Mouse (Mus musculus) hindbrain, embryonic 15.5 days (tissue): ENCODE measurements around the gene N4bp1. TPM values are rescaled to one million over a fixed set of nuclear protein-coding genes. Genes with fewer than 3 reads are reported as not detected.

ENCODE experiments used
- ATAC-seq: fragments of 200-750 bp; cut with Nextera tagmentation; 2 replicates; pipeline ENCODE4 v1.8.0; 2017; ENCODE audit warnings: low read depth, moderate number of reproducible peaks, moderate TSS enrichment; ENCODE audit not compliant: low FRiP score
- H3K27ac ChIP-seq: fragments of 300-500 bp; sonication (generic); replicated peaks from 2 replicates; pipeline ENCODE4 v1.5.1; 2015; ENCODE audit warnings: mild to moderate bottlenecking, inconsistent platforms
- H3K27me3 ChIP-seq: fragments of 300-500 bp; sonication (generic); 2 replicates; pipeline ENCODE4 v1.6.1; 2015; ENCODE audit warnings: control low read depth, inconsistent platforms
- H3K36me3 ChIP-seq: fragments of 300-500 bp; sonication (generic); 2 replicates; pipeline ENCODE4 v1.6.1; 2015; ENCODE audit warnings: control low read depth, inconsistent platforms
- H3K4me1 ChIP-seq: fragments of 300-500 bp; sonication (generic); replicated peaks from 2 replicates; pipeline ENCODE4 v1.6.1; 2015; ENCODE audit warnings: control low read depth, inconsistent platforms
- H3K4me2 ChIP-seq: fragments of 300-500 bp; sonication (generic); 2 replicates; pipeline ENCODE4 v1.6.1; 2015; ENCODE audit warnings: moderate library complexity, mild to moderate bottlenecking, inconsistent platforms
- H3K4me3 ChIP-seq: fragments of 300-500 bp; sonication (generic); 2 replicates; pipeline ENCODE4 v1.5.1; 2015; ENCODE audit warnings: mild to moderate bottlenecking, inconsistent platforms
- H3K9ac ChIP-seq: fragments of 300-500 bp; sonication (generic); 2 replicates; pipeline ENCODE4 v1.6.1; 2015; ENCODE audit warnings: inconsistent platforms
- H3K9me3 ChIP-seq: fragments of 300-500 bp; sonication (generic); 2 replicates; pipeline ENCODE4 v1.6.1; 2016; ENCODE audit warnings: control low read depth, inconsistent platforms
- WGBS: fragments of 180-500 bp; shearing (Covaris S2); methylation state at CpG from one replicate; pipeline ENCODE4 v1.1.7; 2015; 5-methylcytosine and 5-hydroxymethylcytosine counted together
- polyA plus RNA-seq: library from polyadenylated mRNA; unstranded; fragments of >200 nt; fragmentation: Nextera tagmentation; extraction: Ambion mirVana; gene quantifications from 2 replicates; pipeline ENCODE4 v1.2.1, GENCODE M21; 2015

N4bp1 gene
- polyA plus RNA-seq, 1 experiment from 2014 or later, result 9.6 TPM

DNA sequence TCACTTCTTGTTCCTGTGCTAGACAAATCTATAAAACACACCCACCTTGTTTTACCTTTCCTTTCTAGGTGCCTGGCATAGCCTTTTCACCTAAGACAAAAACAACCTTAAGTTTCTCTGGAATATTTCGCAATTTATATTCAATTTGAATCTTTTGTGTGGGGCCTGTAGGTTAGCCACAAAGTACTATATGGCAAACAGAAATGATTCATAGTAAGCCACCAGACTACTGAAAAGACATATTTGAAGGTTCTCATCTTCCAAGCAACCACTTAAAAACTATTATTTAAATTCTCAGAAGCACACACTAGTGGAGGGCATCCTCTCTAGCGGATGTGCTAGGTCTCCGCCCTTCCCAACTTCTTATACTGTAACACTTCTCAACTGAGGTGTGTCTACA lies 32.6 kb downstream of the N4bp1 start:
- H3K9ac ChIP-seq, result no peak overlapping the region
- H3K27ac ChIP-seq, result no peak overlapping the region
- peaks cover 17% of the 10 kb centered on the region for H3K36me3 ChIP-seq
- H3K4me1 ChIP-seq, result peaks cover 10% of the 10 kb centered on the region
- ATAC-seq, result no peak
- no peak overlapping the region for H3K4me3 ChIP-seq
- WGBS, result 92% methylated on average over 3 of the region's 3 CpGs
- H3K4me2 ChIP-seq, result no peak overlapping the region
- H3K9me3 ChIP-seq, result no peaks in the 10 kb centered on the region
- H3K27me3 ChIP-seq, result no peaks in the 10 kb centered on the region

DNA sequence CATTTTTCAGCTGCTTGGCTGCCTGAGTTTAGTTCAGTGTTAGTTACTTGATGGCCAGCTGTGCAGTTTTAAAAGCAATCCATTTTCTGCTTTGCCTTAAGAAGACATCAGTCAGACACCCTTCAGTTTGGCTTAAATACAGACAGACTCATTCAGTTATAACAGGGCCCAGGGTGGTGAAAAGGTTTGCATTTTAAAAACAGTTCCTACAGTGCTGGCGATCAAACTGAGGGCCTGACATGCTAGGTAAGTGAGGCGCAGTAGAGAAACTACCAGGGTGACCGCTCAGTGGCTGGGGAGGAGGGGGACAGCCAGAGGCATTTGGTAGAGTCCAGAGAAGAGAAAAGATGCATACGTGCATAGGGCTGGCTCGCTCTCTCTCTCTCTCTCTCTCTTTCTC lies 36.2 kb downstream of the N4bp1 start:
- ATAC-seq, result no peak
- no peak overlapping the region for H3K27ac ChIP-seq

DNA sequence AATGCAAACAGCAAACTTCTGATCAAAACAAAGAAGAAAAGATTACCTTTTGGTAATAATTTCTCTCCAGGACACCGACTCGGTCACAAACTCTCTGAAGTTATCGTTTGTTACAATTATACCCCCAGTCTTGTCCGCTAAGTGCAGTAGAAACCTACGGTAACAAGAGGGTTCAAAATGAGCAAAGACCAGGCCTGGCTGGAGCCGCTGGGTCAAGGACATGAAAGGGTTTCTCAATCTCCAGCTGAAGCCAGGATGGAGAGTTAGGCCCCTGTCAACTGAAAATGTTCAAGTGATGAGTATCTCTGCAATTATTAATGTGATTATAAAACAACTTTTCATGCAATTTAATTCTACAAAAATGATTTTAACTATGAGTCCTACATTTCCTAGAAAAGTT lies 36.7 kb downstream of the N4bp1 start:
- WGBS, result 96% methylated on average over 6 of the region's 6 CpGs
- no peaks in the 10 kb centered on the region for H3K9me3 ChIP-seq
- H3K9ac ChIP-seq, result no peak overlapping the region
- H3K27ac ChIP-seq, result no peak overlapping the region
- H3K4me3 ChIP-seq, result no peak overlapping the region
- H3K4me1 ChIP-seq, result no peaks in the 10 kb centered on the region
- ATAC-seq, result no peak
- H3K36me3 ChIP-seq, result peaks cover 36% of the 10 kb centered on the region
- no peak overlapping the region for H3K4me2 ChIP-seq
- no peaks in the 10 kb centered on the region for H3K27me3 ChIP-seq

More for the DNA sequence above, 36.2 kb downstream of the N4bp1 start:
- H3K4me3 ChIP-seq, result no peak overlapping the region
- H3K9me3 ChIP-seq, result no peaks in the 10 kb centered on the region
- H3K4me1 ChIP-seq, result no peaks in the 10 kb centered on the region; the same call in 1 of the 2 replicates
- no peak overlapping the region for H3K4me2 ChIP-seq
- peaks cover 34% of the 10 kb centered on the region for H3K36me3 ChIP-seq
- H3K27me3 ChIP-seq, result no peaks in the 10 kb centered on the region
- 86% methylated on average over 5 of the region's 5 CpGs for whole genome bisulfite sequencing
- no peak overlapping the region for H3K9ac ChIP-seq

DNA sequence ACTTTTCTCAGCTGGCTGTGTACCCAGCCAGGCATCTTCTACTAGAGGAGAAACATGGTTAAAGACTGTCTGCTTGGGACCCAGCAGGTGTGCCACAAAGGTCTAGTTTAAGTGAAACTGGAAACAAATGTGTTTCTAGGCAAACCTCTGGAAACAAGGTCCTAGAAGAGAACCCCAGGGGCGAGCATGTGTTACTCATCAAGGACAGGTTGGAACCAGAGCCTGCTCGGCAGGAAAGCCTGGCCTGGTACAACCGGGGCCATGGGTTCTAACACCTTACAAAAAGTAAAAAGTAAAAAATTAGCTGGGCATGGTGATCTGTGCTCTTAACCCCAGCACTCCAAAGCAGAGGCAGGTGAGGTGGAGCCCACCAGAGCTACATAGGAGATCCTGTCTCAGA lies 38.0 kb downstream of the N4bp1 start:
- WGBS, result 93% methylated on average over 3 of the region's 3 CpGs
- no peak for ATAC-seq
- no peaks in the 10 kb centered on the region for H3K9me3 ChIP-seq
- no peak overlapping the region for H3K27ac ChIP-seq
- H3K4me3 ChIP-seq, result no peak overlapping the region
- peaks cover 44% of the 10 kb centered on the region for H3K36me3 ChIP-seq
- no peak overlapping the region for H3K4me2 ChIP-seq
- H3K27me3 ChIP-seq, result no peaks in the 10 kb centered on the region
- no peaks in the 10 kb centered on the region for H3K4me1 ChIP-seq
- H3K9ac ChIP-seq, result no peak overlapping the region

DNA sequence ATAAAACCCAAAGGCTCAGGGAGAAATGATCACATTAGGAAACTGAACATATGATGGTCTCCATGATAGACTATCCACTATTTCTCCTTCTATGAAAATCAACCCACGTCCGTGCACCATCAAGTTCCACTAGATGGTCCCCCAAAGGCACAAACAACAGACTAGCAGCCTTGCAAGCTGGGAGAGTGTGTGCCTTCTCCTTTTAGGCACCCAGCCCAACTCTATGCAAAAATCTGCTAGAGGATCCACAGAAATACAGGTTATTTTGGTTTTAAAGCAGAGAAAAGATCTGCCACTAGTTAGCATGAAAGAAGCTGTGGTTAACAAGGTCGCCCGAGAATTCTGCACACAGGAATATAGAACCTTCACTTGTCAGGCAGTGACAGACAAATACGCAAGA lies 39.2 kb downstream of the N4bp1 start:
- Histone ChIP-seq H3K9ac (no peak overlapping the region), H3K27me3 (no peaks in the 10 kb centered on the region), H3K4me2 (no peak overlapping the region), H3K4me3 (no peak overlapping the region), H3K27ac (no peak overlapping the region), H3K9me3 (no peaks in the 10 kb centered on the region), H3K36me3 (peaks cover 50% of the 10 kb centered on the region), H3K4me1 (no peaks in the 10 kb centered on the region)
- ATAC-seq, result no peak
- 94% methylated on average over 5 of the region's 5 CpGs for WGBS

DNA sequence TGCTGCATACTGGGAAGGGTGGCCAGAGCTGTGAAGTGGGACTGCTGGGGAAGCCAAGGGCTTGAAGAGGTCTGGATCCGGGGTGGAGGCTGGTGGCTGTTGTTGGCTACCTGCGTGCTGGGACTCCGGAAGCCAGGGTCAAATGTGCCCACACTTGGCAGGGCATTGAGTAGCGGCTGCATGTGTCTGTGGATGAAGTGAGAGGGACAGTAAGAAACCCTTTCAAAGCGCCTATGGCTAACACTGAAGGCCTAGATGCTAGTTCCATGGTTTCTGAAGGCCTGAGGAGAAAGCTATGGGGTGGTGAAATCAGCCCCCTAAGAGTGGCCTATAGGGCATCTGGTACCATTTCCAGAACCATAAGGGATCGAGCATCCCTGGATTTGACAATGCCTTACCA lies 40.2 kb downstream of the N4bp1 start:
- Histone ChIP-seq H3K4me1 (no peaks in the 10 kb centered on the region), H3K36me3 (peaks cover 46% of the 10 kb centered on the region), H3K9ac (no peak overlapping the region), H3K4me2 (no peak overlapping the region), H3K9me3 (no peaks in the 10 kb centered on the region), H3K27ac (no peak overlapping the region), H3K4me3 (no peak overlapping the region), H3K27me3 (no peaks in the 10 kb centered on the region)
- WGBS, result 92% methylated on average over 6 of the region's 6 CpGs
- no peak for ATAC-seq

DNA sequence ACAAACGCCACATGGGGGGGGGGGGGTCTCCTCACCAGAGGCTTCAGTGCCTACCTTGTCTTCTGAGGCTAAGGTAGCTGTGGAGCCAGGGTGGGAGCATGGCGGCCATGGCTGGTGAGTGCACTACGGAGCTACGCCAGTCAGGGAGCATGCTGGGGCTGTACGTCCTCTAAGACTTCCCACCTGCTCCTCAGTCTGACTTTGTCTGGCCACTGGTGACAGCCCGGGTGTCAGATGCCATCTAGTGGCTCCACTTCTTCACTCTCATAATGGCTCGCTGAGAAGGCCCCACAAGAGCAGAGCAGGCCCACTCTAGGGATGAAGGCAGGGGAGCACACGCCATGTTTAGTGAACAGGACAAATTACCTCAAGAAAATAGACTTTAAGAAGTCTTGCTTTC lies 41.2 kb downstream of the N4bp1 start:
- Histone ChIP-seq H3K4me3 (no peak overlapping the region), H3K27ac (no peak overlapping the region), H3K4me1 (no peaks in the 10 kb centered on the region), H3K36me3 (peaks cover 45% of the 10 kb centered on the region), H3K9ac (no peak overlapping the region), H3K27me3 (no peaks in the 10 kb centered on the region), H3K4me2 (no peak overlapping the region), H3K9me3 (no peaks in the 10 kb centered on the region)
- peak; percentile 66; the same call in 1 of the 2 replicates for ATAC-seq
- 50% methylated on average over 8 of the region's 8 CpGs for WGBS

DNA sequence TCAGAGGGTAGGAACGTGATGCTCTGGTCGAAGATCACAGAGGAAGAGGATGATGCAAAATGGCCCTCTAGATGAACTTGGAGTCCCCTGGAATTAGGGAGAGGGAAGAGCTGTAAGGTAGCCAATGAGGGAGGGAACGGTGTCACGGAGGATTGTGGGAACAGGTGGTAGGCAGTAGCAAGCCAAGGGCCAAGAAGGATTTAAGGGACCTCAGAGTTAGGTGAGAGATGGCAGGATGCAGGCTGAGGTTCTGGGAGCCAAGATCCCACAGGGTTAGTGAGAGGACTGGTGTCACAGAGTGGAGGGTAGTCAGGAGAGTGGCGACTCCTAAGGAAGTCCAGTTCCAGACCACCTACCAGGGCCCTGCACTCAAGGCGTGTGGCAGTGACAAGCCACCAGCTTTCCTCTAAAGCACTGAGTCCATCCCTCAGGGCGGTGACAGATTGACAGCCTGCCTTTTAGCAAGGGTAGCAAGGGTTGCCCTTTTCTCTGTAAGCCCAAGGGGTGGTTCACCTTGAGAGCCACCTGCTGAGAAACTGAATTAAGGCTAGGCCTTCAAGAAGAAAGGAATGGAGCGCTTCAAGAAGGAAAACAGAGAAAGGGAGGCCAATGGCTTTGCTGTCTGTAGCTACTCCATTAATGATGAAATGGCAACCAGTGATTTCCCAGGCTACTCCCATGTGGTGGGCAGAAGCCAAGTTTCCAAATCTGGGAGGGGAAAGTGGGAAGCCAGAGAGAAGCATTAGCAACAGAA lies 43.3 kb downstream of the N4bp1 start:
- H3K36me3 ChIP-seq, result peaks cover 26% of the 10 kb centered on the region
- 82% methylated on average over 8 of the region's 8 CpGs for WGBS

DNA sequence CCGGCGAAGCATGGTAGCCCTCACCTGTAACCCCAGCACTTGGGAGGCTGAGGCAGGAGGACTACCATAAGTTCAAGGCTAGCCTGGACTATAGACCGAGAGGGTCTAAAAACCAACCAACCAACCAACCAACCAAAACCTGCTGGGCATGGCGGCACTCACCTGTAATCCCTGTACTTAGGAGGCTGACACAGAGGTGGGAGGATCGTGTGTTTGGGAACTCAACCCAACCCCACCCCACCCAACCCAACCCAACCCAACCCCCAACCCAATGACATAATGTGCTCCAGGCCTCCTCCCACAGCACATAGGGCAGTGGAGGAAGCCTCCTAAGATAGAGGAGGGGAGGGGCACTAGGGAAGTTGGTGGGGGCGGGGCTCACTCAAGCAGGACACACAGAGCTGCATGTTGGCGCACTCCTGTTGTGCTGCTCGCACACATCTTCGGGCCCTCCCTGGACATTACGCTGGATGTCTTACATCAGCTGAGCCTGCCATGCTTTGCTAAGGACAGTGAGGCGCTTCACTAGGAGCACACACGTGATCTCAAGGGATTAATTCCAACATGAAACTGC lies 44.9 kb downstream of the N4bp1 start:
- WGBS, result 94% methylated on average over 12 of the region's 12 CpGs
- Histone ChIP-seq H3K27ac (no peak overlapping the region), H3K9me3 (no peaks in the 10 kb centered on the region), H3K4me2 (no peak overlapping the region), H3K9ac (no peak overlapping the region), H3K36me3 (peaks cover 24% of the 10 kb centered on the region), H3K4me1 (no peaks in the 10 kb centered on the region), H3K27me3 (no peaks in the 10 kb centered on the region), H3K4me3 (no peak overlapping the region)
- no peak for ATAC-seq

More for the DNA sequence above, 43.3 kb downstream of the N4bp1 start:
- Histone ChIP-seq H3K27me3 (no peaks in the 10 kb centered on the region), H3K4me3 (no peak overlapping the region), H3K4me2 (no peak overlapping the region), H3K9me3 (no peaks in the 10 kb centered on the region), H3K9ac (no peak overlapping the region), H3K27ac (no peak overlapping the region), H3K4me1 (no peaks in the 10 kb centered on the region)
- ATAC-seq, result no peak

DNA sequence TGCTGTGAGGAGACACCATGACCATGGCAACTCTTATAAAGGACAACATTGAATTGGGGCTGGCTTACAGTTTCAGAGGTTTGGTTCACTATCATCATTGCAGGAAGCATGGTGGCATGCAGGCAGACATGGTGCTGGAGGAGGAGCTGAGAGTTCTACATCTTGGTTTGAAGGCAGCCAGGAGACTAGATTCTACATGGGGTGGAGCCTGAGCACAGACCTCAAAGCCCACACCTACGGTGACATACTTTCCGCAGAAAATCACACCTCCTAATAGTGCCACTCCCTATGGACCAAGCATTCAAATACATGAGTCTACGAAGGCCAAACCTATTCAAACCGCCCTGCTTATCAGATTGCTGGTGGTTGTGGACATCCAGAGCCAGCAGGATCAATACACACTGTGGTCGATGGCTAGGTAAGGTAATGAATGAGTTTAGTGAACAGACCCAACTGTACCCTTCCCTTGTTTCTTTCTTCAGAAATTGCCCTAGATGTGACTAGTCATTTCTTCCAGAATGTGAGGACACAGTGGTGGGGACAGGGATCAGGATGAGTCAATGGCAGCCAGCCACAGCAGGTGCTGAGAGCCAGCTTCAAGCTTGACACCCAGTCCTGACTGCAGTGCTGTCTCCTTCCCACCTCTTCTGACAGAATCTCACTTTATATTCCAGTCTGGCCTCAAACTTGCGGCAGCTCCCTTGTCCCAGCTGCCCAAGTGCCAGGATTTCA lies 46.2 kb downstream of the N4bp1 start:
- no peaks in the 10 kb centered on the region for H3K27me3 ChIP-seq
- no peak overlapping the region for H3K9ac ChIP-seq
- H3K4me2 ChIP-seq, result no peak overlapping the region
- whole genome bisulfite sequencing, result 98% methylated on average over 6 of the region's 6 CpGs
- no peak for ATAC-seq
- H3K36me3 ChIP-seq, result peaks cover 16% of the 10 kb centered on the region
- no peaks in the 10 kb centered on the region for H3K4me1 ChIP-seq
- no peaks in the 10 kb centered on the region for H3K9me3 ChIP-seq
- no peak overlapping the region for H3K4me3 ChIP-seq
- no peak overlapping the region for H3K27ac ChIP-seq

DNA sequence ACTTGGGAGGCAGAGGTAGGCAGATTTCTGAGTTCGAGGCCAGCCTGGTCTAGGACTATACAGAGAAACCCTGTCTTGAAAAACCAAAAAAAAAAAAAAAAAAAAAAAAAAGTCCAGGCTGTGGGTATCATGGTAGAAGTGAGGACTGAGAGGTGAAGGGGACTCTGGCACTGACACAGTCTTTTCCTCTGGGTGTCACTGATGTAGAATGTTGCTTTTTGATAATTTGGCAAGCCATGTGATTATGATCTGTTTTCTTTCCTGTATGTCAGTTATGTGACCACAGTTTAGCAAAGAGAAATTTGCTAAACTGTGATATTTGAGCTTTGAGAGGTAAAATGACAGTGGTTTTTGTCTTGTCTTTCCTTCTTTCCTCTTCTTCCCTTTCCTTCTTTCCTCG lies 47.8 kb downstream of the N4bp1 start:
- Histone ChIP-seq H3K4me3 (no peak overlapping the region), H3K27ac (no peak overlapping the region), H3K9ac (no peak overlapping the region)

DNA sequence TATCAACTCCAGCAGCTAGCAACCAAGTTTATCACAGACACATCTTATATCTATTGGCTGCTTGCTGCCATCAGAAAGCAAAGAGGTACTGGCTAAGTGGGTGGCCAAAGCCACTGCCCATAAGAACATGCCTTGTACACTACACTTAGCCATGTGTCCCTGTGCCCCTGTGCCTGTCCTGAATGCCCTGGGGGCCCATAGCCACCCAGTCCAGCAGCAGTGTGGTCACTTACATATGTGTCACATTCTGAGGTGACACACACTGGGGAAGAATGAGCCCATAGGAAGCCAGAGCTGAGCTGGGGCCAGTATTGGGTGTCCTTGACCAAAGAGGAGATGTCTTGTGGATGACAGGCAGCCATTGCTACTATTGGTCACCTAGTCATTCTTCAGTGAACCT lies 49.2 kb downstream of the N4bp1 start:
- Histone ChIP-seq H3K4me1 (no peaks in the 10 kb centered on the region), H3K9me3 (no peaks in the 10 kb centered on the region), H3K36me3 (no peaks in the 10 kb centered on the region; the same call in 1 of the 2 replicates), H3K4me2 (no peak overlapping the region), H3K27ac (no peak overlapping the region), H3K4me3 (no peak overlapping the region), H3K27me3 (no peaks in the 10 kb centered on the region), H3K9ac (no peak overlapping the region)
- ATAC-seq, result no peak

More for the DNA sequence above, 47.8 kb downstream of the N4bp1 start:
- no peaks in the 10 kb centered on the region for H3K9me3 ChIP-seq
- H3K36me3 ChIP-seq, result peaks cover 8% of the 10 kb centered on the region
- no peak for ATAC-seq
- H3K27me3 ChIP-seq, result no peaks in the 10 kb centered on the region
- no peaks in the 10 kb centered on the region for H3K4me1 ChIP-seq
- WGBS, result 79% methylated on average over 2 of the region's 2 CpGs
- H3K4me2 ChIP-seq, result no peak overlapping the region
